Mouse (Mus musculus) megakaryocyte, embryonic 14.5 days (primary cell): ENCODE measurements at regions not wholly inside any gene's neighbourhood (a gene's known extent, or its start where the extent isn't known, plus 50 kb on each side); places are given as distances from the start of the nearest gene placed in this dataset.

Experiments
- FLI1 ChIP-seq: IDR thresholded peaks from 2 replicates; pipeline ENCODE4 v1.6.1; 2012; ENCODE audit warnings: low read length, inconsistent platforms, mixed read lengths
- GATA1 ChIP-seq: IDR thresholded peaks from 3 replicates; pipeline ENCODE4 v1.6.1; 2012; ENCODE audit warnings: mixed read lengths, low read length, inconsistent platforms, borderline replicate concordance

DNA sequence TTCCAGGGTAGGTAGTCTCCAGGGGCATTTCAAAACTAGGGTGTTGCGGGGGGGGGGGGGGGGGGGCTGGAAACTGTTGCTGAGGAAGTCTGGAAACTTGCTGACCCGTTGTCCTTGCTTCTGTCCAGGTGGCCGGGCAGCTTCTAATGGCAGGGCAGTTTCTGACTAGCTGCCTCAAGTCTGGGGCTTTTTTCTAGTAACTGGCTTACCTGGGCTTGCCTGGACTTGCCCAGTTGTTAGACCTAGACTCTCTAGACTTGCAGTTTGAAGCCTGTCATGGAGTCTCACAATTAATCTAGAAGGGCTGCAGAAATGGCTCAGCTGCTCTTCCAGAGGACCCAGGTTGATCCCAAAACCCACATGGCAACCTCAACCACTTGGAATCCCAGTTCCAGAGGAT lies 220.7 kb downstream of the Fam43a start:
- no peak for TF ChIP-seq GATA1
- no peak for TF ChIP-seq FLI1
